Mouse (Mus musculus): ENCODE data around the gene Olfr61.
"Not testable (repeated sequence)": the region's sequence is repeated elsewhere in the genome, so short reads cannot be mapped to it uniquely, and the experiment has no call there.

Olfr61 gene

GRCm38 (mm10) chr7:140628670-140629069 is at the start of gene Olfr61:
Gene Olfr61, plus strand, starts transcription at chr7:140628970.
- not testable (repeated sequence) for DNase-seq (ENCODE audit: low read depth, low spot score)

DNA sequence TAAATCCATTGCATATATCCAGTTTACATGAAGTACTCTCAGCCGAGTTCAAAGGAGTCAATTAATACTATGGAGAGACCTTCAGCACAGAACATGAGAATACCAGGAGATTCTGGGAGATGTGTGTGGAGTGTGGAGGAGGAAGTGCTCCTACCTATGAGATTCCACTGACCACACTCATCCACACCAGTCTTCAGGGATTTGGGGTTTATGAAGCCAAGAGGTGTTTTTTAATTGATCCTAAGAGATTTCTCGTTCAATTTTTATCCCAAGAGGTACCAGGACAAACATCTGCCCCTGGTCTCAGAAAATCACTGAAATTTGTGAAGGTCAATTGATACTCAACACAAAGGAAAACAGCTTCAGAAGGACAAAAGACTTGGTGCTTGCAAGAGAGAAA is 27.8 kb upstream of the Olfr61 start, which contains the start of gene Olfr46:
TSS of gene Olfr46 (plus strand) at position 301 of the 400 bp plus-strand sequence.
- DNase-seq (ENCODE audit: low read depth, low spot score): not testable (repeated sequence)

DNA sequence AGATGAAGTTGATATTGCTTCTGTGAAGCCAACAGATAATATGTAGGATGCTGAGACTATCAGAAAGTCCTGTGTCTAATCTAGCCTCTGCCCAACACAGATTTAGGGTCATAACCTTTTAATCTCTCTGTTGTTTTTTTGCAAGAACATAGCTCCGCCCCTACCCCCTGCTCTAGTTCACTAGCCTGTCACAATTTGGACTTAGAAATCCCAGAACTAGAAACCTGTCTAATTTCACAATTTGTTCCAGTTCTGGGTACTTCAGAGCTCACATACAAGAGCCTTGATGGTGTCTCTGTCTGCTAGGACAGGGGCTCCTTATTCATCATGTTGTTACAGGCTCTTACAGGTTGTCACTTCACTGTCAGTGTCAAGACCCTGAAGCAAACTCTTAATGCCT is 1.8 kb downstream of the Olfr61 start:
- DNase-seq (ENCODE audit: low read depth, low spot score): no peak

DNA sequence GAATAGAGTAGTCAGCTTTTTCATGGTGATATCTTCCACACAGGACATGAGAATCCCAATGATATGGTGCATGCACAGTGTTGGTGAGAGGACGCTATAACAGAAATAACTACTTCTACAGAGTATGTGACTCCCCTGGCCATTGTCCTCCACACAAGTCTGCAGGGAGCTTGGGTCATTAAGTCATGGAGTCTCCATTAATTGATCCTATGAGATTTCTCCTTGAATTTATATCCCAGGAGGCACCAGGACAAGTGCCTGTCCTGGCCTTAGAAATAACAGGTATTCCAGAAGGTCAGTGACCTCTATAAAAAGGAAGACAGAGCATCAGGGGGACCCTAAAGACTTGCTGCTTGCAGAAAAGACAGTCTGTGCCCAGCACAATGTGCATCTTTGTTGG is 17.4 kb downstream of the Olfr61 start, which contains the start of gene Olfr53:
TSS of gene Olfr53 (plus strand) at position 301 of the 400 bp plus-strand sequence.
- DNase-seq (ENCODE audit: low read depth, low spot score): no peak

DNA sequence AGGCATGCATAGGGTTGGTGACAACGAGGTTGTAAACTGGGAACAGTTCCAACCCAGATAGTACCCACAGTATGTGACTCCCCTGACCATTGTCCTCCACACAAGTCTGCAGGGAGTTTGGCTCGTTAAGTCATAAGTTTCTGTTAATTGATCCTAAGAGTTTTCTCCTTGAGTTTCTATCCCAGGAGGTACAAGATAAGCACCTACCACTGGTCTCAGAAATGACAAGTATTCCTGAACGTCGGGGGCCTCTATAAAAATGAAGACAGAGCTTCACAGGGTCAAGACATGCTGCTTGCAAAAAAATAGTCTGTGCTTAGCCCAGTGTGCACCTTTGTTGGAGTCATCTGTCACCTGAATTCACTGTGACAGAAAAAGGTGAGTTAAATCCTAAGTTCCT is 30.9 kb downstream of the Olfr61 start, which contains the start of gene Olfr539:
TSS of gene Olfr539 (plus strand) at position 301 of the 400 bp plus-strand sequence.
- no peak for DNase-seq (ENCODE audit: low read depth, low spot score)

- not testable (repeated sequence) for DNase-seq (ENCODE audit: low read depth, low spot score)
These were observed 41.9 kb downstream of the Olfr61 start for GRCm38 (mm10) chr7:140670693-140671092.

DNA sequence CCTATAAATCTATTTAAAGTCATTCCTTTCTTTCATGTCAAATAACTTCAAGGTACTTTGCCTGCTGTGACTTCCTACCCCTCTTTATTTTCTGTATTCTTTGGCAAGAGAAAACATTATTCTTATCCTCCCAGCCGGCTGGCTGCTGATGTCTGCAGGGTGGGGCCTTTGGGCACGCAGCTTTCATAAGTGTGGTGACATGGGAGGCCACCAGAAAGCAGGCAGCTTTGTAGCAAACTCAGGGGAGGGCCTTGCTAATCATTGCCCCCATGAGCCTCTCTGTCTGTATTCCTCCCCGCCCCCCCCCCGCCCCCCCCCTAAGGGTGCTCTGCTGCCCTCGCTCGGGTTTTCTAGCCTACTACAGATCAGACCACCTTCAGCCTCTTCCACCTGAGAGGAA is 47.1 kb downstream of the Olfr61 start:
- no peak for DNase-seq (ENCODE audit: low read depth, low spot score)

GRCm38 (mm10) chr7:140679591-140679990 is 50.8 kb downstream of the Olfr61 start:
- not testable (repeated sequence) for DNase-seq (ENCODE audit: low read depth, low spot score)

- no peak for DNase-seq (ENCODE audit: low read depth, low spot score)
These were observed 52.9 kb downstream of the Olfr61 start, which contains the start of gene Olfr45 for GRCm38 (mm10) chr7:140681651-140682050. Gene Olfr45, plus strand, starts transcription at chr7:140681951.
